Mouse (Mus musculus) thymus, postnatal 0 days (tissue): ENCODE data around the gene Zc3h18. TPM values are rescaled to one million over a fixed set of nuclear protein-coding genes. Genes with fewer than 3 reads are reported as not detected.

Source experiments
- DNase-seq: peaks from one replicate; pipeline ENCODE4 v3.0.0-alpha.2; 2015; ENCODE audit warnings: low spot score
- polyA plus RNA-seq: library from polyadenylated mRNA; unstranded; fragments of >200 nt; fragmentation: Nextera tagmentation; extraction: Ambion mirVana; gene quantifications from 2 replicates; pipeline ENCODE4 v1.2.1, GENCODE M21; 2015

Gene Zc3h18
- polyA plus RNA-seq = 41.0 and 41.7 TPM in 2 replicates

DNA sequence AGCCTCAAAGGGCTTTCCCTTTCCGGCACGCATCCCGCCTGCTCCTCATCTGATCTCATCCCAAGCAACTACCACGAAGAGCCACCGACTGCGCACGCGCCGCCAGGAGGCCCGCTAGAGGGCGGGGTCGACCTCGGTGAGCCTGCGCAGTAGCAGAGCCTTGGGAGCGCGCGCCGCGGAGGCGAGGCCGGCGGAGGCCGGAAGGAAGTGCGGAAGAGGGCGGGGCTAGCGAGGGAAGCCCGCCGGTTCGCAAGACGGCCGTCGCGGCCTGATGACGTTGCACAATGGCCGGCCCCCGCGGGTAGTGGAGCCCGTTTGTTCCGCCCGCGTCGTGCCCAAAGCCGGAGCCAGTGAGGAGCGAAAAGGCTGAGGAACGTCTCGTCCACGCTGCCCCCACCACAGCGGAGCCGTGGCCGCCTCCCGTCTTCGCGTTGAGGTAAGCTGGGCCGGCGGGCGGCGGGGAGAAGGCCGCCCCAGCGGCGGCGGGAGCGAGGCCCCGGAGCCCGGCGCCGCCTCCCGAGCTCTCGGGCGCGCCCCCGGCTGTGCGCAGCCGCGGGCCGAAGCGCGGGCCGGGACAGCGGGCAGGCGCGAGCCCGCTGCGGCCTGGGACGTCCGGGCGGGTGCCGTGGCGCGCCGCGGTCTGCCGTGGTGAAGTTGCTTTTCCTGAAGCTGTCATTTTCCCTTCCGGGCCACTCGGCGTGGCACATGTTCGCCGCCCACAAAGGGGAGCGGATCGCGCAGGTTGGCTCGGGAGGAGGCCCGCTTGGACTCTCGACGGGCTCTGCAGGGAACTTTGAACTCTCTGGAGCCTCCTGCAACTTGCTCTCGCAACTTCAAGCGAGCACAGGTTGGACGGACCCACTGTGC lies at the start of gene Zc3h18:
Zc3h18 (plus strand) TSS at position 245 of the 867 bp plus-strand sequence.
- peak; percentile 99 for DNase-seq

DNA sequence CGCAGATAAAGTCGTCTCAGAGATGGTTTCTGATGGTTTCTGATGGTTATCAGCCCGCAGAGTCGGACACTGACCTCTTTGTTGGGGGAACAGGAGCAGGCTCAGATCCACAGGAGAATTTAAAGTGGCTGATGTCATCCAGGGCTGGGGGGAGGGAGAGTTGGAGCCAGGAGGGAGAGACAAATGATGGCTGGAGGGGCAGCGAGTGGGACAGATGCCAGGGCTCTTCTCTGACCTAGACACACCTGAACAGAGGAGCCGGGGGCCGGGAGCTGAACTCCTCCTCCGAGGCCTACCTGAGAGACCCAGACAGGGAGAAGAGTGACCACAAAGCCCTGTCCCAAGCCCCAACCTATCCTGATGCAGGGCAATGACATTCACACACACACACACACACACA lies 47.3 kb upstream of the Zc3h18 start:
- DNase-seq = no peak

DNA sequence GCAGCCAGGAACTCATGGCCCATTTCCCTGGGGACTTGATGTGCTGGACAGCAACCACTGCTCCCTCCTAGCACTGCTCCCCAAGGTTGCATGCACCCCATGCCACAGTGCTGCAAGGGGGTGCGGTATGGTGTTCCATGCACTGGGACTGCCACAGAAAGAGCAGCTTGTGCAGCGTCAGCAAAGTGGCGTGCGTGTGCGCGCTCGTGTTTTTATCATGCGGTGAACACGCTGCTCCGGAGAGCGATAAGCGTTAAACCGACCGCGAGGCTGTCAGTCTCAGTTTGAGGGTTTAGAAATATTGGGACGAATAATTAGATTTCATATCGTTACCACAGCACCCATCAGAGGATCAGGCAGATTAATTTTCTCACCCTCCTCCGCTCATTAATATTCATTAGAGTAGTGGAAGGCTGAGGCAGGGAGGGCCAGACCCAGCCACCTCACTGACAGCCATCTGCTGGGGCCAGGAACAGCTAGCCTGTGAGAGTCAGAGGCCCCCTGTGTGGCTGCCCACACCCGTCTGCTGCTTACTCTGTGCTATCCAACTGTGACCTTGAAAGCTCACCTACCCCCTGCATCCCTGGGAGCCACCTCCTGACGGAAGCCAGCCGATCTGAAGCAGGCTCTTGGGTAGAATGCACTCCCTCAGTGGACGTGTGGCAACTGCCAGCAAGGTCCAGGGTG lies 46.7 kb upstream of the Zc3h18 start:
- no peak for DNase-seq

DNA sequence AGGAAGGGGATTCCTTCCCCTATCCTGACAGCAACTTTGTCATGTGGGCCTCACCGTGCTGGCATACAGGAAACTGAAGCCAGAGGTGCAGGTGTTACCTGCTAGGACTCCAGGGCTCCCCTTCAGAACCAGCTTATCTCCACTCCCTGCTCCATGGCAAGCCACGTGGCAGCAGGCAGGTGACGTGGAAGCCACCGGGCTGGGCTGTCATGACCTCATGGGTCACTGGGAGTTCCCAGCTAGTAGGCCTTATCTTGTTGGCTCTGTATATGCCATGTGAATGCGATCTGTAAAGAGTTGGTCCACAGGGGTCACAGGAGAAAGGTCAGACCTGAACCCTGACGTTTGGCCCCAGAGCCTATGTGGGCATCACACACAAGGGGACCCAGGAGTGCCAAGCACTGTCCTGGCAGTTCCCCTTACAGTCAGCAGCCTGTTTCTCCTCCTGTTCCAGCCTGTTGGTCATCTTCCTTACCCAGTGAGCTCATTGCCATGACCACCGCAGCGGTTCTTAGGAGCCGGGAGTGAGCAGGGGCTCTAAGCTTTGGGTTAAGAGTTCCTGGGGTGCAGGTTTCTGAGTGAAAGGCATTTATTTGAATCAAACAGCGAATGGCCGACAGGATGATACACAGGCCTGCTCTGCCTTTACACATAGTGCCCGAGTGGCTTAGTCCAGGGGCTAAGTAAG lies 45.8 kb upstream of the Zc3h18 start:
- no peak for DNase-seq

DNA sequence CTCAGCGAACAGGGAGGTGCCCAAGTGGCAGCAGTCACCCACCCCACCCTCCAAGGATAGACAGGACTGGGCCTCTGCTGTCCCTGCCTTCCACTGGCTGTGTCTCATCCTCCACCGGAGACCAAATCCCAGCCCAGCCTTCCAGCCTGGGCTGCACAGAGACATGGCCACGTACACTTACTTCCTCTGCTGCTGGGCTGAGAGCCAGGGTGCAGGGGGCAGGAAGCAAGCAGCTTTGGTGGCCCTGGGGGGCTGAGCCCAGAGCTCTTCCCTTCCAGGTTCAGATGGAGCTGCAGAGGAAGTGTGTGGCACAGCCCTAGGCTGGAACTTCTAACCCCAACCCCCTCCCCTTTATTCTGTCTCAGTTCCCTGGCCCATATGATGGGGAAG lies 45.3 kb upstream of the Zc3h18 start:
- no peak for DNase-seq

DNA sequence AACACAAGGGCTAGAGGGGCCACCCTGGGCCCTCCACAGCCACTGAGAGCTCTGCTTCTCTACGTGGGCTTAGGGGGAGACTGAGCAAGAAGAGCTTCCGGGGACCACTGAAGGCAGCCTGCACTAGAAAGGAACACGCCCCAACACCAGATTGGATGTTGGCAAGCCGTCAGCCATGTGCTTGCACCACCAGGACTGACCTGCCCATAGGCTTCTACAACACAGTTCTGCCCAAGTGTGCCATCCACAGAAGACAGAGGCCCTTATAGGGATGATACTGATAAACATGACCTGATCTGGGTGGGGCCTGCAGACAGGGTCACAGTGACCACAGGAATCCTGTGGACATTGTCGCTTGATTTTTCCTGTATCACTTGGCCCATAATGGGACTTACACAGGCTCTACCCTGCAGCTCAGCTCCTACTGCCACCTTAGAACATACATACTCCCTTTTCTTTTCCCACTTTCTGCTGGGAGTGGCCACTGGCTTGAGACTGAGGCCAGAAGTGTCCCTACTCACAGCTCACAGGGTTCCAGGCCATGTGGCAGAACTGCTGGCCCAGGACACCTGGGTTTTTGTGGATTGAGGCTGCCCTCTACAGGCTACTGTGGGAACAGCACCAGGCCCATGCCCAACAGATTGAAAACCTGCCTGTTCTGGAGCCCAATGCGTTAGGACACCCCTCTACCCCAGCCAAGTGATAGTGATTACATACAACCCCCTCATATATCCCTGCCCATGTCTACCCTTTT lies 43.5 kb upstream of the Zc3h18 start:
- DNase-seq = peak; percentile 79

DNA sequence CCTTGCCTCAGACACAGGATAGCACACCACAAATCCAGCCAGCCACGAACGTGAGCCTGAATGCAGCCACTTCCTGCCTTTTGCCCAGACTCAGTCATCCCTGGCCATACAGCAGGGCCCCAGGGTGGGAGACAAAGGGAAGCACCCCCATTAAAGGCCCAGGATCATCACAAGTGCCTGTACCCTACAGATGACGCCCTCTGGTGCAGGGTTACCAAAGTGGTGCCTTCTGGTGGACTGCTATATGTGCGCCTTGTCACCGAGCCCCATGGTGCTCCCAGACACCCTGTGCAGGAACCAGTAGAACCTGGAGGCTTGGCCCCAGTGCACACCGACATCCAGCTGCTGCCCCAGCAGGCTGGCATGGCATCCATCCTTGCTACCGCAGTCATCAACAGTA lies 42.9 kb upstream of the Zc3h18 start:
- DNase-seq = no peak

DNA sequence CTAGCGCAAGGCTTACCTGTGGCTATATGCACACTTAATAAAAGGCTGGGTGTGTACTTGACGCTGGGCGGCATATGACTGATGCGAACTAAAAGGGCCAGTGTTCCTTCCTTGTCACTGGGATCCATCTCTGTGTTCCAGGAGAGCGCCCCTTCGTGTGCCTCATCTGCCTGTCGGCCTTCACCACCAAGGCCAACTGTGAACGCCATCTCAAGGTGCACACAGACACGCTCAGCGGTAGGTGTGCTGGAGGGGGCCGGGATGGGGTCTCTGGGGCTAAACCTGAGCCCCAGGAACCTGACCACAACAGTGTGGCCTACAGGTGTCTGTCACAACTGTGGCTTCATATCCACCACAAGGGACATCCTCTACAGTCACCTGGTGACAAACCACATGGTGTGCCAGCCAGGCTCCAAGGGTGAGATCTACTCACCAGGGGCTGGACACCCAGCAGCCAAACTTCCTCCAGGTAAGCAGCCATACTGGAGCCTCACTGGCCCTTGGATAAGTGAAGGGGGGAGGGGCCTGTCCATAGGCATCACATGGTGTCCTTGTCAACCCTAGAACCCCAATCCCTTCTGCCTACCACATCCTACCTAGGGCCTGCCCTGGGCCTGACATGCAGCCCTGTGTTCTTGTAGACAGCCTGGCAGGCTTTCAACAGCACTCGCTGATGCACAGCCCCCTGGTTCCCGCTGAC lies 41.5 kb upstream of the Zc3h18 start:
- DNase-seq = no peak

DNA sequence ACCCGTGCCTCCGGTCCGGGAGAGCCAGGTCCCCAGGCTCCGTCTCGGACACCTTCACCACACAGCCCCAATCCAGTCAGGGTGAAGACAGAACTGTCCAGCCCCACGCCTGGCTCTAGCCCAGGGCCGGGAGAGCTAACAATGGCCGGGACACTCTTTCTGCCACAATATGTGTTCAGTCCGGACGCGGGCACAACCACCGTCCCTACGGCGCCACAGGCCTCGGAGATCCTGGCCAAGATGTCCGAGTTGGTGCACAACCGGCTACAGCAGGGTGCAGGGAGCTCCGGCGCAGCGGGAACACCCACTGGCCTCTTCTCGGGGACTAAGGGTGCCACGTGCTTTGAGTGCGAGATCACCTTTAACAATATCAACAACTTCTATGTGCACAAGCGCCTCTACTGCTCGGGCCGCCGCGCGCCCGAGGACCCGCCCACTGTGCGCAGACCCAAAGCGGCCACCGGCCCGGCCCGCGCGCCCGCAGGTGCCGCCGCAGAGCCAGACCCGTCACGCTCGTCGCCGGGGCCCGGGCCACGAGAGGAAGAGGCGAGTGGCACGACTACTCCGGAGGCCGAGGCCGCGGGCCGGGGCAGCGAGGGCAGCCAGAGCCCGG lies 40.7 kb upstream of the Zc3h18 start:
- DNase-seq = no peak

DNA sequence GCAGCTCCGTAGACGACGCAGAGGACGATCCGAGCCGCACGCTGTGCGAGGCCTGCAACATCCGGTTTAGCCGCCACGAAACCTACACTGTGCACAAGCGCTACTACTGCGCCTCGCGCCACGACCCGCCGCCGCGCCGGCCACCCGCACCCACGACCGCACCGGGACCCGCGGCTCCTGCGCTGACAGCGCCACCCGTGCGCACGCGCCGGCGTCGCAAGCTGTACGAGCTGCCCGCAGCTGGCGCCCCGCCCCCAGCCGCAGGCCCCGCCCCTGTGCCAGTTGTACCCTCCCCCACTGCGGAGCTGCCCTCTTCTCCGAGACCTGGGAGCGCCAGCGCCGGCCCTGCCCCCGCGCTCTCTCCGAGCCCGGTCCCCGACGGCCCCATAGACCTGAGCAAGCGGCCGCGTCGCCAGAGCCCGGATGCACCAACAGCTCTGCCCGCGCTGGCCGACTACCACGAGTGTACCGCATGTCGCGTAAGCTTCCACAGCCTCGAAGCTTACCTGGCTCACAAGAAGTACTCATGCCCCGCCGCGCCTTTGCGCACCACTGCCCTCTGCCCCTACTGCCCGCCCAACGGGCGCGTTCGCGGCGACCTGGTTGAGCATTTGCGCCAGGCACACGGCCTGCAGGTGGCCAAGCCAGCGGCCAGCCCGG lies 40.0 kb upstream of the Zc3h18 start:
- DNase-seq = no peak

DNA sequence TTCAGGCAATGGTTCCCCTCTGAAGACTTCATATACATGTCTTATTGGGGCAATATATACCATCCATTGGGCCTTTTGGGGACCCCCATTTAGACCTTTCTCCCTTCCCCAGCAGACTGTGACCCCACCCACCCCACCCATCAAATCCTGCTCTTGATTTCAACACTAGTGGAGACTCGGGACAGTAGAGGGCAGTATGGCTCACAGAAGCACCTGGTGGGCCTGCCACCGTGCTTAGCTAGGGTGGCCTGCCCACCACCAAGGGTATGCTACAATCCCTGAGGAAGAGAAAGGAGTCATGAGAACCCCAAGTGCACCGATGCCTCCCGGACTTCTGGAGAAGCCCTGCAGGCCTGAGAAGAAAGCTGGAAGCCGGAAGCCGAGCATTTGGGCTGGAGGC lies 37.6 kb upstream of the Zc3h18 start:
- DNase-seq = no peak

DNA sequence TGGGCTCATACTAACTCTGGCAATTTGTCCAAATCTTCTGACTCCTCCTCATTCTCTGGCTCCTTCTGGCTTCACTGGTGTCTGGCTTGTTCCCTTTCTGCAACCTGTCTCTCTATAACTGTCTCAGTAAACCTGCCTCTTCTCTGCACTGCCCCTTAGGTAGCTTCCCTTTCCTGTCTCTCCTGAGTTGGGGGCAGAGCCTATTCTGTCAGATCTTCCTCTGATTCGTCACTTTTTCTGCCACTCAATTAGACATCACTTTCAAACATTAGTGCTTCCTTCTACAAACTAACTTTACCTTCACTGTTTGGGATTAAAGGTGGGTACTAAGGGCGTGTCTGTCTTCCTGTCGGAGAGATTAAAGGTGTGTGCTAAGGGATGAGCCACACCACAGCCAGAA lies 35.6 kb upstream of the Zc3h18 start:
- DNase-seq = no peak

DNA sequence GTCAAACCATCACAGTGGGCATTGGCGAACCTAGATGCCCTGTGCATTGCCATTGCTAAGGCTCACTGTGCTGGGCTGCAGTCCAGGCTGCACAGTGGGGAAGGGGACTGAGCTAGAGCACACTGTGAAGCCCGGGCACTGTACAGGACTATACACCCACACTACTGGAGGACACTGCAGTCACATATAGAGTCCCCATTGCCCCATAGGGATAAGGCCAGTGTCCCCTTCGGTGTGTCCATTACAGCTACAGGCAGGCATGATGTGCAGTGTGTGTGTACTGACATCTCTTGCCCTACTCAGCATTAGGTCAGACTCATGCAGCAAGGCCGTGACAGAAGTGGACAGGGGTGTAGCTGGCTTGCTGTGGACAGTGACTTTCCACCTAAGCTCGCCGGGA lies 34.6 kb upstream of the Zc3h18 start:
- DNase-seq = no peak

DNA sequence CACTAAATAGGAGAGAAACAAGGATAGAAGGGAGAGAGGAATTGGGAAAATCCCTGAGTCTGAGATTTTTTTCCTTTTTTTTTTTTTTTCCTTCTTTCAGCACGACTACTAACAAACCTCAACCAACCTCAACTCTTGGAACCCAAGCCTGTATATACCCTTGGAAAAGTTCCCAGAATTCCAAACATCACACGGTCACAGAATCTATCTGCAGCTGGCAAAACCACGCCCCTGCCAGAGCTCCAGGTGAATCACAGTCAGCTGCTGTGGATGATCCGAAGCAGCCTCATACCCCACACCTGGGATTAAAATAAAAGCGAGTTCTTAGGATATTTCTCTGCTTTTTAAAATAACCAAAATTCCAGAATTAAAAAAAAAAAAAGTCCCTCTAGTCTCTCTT lies 34.0 kb upstream of the Zc3h18 start:
- no peak for DNase-seq

DNA sequence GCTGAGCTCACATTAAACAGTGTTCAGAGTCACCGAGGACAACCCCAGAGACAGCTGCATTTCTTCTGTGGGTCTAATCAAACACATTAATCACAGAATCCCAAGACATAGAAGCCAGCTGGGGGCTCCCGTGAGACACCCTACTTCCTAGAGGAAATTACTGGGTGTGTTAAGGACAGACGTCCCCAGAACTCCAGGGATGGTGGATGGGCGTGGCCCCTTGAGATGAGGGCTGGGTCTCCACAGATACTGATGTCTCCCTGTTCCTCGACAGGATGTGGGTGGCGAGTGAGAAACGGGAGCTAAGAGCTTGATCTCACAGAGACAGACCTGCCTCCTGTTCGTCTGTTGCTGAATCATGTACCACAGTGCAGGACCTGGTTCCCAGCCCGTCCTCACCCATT lies 33.6 kb upstream of the Zc3h18 start:
- DNase-seq = peak; percentile 68

DNA sequence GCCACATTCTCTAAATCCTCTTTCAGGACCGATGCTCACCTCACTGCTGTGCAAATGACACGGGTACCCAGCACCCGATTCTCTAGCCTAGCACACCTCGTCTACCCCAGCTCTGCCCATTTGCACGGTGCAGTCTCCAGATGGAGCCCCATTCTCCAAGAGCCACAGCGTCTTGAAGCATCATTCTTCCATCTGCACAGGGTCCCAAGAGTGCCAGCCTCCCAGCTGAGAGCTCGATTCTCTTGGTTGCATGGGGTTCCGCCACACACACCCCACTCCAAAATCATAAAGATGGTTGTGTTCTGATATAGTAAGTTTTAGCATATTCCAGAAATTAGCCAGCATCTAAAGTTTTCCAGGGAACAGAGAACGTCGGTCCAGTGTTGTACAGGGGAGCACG lies 33.1 kb upstream of the Zc3h18 start:
- no peak for DNase-seq

DNA sequence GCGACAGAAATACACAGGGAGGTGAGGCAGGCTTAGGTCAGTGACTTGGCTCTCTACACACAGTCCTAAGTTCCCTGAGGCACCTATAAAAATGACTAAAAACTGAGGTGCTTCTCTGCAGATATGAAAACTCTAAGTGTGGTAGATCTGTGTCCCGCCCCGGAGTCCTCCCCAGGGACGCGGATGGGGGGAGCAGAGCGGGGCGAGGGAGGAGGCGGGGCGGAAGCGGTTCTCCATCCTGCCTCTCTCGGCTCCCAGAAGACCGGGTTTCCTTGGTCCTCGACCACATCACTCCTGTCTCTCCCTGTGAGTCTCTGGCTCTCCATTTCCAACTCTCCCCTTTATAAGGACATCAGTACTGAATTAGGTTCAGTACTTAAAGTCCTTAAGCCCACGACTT lies 32.7 kb upstream of the Zc3h18 start:
- peak; percentile 69 for DNase-seq

DNA sequence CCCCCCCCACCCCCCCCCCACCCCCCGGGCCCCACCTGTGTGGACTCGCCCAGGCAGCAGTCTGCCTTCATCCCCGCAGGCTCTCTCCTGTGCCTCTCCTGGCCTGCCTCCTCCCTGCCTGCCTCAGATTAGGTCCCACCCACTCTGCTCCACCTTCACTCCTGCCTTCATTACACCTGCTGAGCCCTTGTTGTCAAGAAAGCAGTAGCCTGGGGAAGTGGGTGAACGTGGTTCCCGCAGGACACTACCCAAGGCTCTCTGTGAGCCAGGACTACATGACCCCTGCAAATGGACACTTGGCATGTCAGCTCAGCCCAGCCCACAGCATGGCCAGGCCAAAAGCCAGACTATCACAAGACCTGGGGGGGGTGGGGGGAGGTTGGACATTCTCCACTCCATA lies 32.2 kb upstream of the Zc3h18 start:
- DNase-seq = no peak

DNA sequence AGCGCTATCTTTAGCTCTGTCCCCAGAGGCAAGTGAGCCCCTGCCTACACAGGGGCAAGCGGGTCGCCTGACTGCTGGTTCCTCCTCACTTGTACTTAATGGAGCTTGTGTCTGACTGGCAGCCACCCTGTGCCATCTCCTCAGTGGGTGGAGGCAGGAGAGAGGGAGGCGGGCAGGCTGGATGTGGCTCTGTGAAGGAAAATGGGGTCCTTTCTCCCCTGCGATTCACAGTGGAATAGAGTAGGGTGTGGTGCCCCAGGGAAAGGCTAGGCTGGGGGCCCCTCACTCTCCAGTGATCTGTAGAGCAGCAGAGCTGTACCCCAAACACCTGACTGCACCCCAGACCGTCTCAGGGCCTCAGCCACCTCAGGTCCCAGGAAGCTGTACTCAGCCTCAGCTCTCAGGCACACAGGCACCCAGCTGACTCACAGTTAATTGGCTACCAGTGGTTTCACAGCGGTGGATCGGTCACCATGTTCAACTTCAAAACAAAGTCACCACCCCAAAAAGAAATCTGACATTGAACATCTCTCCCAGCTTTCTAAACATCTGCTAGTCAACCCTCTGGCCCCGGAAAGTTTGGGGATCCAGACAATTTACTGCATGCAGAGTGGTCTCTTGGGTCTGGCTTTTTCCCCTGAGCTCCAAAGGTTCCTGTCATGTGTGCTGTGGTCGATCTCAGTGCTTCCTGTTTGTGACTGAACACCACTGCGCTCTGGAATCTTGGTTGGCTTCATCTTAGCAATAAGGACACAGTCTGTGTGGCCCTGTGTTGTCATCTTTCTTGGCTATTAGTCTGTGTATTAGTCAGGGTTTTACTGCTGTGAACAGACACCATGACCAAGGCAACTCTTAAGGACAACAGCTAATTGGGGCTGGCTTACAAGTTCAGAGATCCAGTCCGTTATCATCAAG lies 31.0 kb upstream of the Zc3h18 start:
- DNase-seq = peak; percentile 51
